Mouse (Mus musculus) ES-E14 (cell line): ENCODE data around the gene Znrf3. TPM values are rescaled to one million over a fixed set of nuclear protein-coding genes. Genes with fewer than 3 reads are reported as not detected.

Experiments
- DNase-seq: peaks from one replicate; pipeline ENCODE4 v3.0.0-alpha.2; 2013; ENCODE audit warnings: low read depth, low spot score
- H3K27ac ChIP-seq: 2 replicates; pipeline ENCODE4 v1.5.1; 2012; ENCODE audit warnings: low read depth, mild to moderate bottlenecking, low read length, moderate library complexity, mixed read lengths; ENCODE audit not compliant: poor library complexity, insufficient read depth, severe bottlenecking
- H3K36me3 ChIP-seq: 2 replicates; pipeline ENCODE4 v1.6.1; 2012; ENCODE audit warnings: mild to moderate bottlenecking, low read length, moderate library complexity, mixed read lengths; ENCODE audit not compliant: control insufficient read depth, poor library complexity, insufficient read depth, severe bottlenecking
- H3K4me1 ChIP-seq, 2 experiments: fragments of 150-350 bp in 1 of 2; sonication (generic) in 1 of 2; 2 replicates each; pipeline ENCODE4 v1.6.1; 2012; ENCODE audit warnings: low read length in 2 of 2, mild to moderate bottlenecking in 1 of 2, mixed read lengths in 1 of 2; ENCODE audit not compliant: control insufficient read depth in 2 of 2, insufficient read depth in 2 of 2, poor library complexity in 1 of 2
- H3K4me3 ChIP-seq, 2 experiments: fragments of 150-350 bp in 1 of 2; sonication (generic) in 1 of 2; 2 replicates each; pipeline ENCODE4 v1.5.1; 2012; ENCODE audit warnings: low read length in 2 of 2, low read depth in 1 of 2, mild to moderate bottlenecking in 1 of 2, mixed read lengths in 1 of 2; ENCODE audit not compliant: insufficient read depth in 1 of 2, poor library complexity in 1 of 2, severe bottlenecking in 1 of 2
- H3K9ac ChIP-seq: 2 replicates; pipeline ENCODE4 v1.6.1; 2012; ENCODE audit warnings: low read depth, mild to moderate bottlenecking, low read length, mixed read lengths; ENCODE audit not compliant: poor library complexity, insufficient read depth, severe bottlenecking
- H3K9me3 ChIP-seq: fragments of 150-350 bp; sonication (generic); 2 replicates; pipeline ENCODE4 v1.6.1; 2012; ENCODE audit warnings: low read depth, mild to moderate bottlenecking, low read length; ENCODE audit not compliant: control insufficient read depth, insufficient read depth
- CHD2 ChIP-seq: IDR thresholded peaks from 2 replicates; pipeline ENCODE4 v1.6.1; 2014; ENCODE audit warnings: mild to moderate bottlenecking, low read depth, low read length, inconsistent platforms
- HCFC1 ChIP-seq: IDR thresholded peaks from 2 replicates; pipeline ENCODE4 v1.6.1; 2012; ENCODE audit warnings: low read length, inconsistent platforms, borderline replicate concordance; ENCODE audit not compliant: insufficient read depth
- MAFK ChIP-seq: IDR thresholded peaks from 2 replicates; pipeline ENCODE4 v1.6.1; 2014; ENCODE audit warnings: mild to moderate bottlenecking, low read depth, low read length, inconsistent platforms; ENCODE audit not compliant: insufficient read depth
- ZC3H11A ChIP-seq: IDR thresholded peaks from 2 replicates; pipeline ENCODE4 v1.6.1; 2012; ENCODE audit warnings: low read depth, mild to moderate bottlenecking, inconsistent platforms, low read length, borderline replicate concordance
- ZNF384 ChIP-seq: IDR thresholded peaks from 2 replicates; pipeline ENCODE4 v1.6.1; 2012; ENCODE audit warnings: low read depth, low read length, inconsistent platforms
- in situ Hi-C, 2 experiments: fragments of 600-800 bp; cut with MboI; formaldehyde crosslinking; loops; one replicate each; pipeline ENCODE4 v1.15.1; 2025; ENCODE audit warnings: low sequenced_read_pairs in 2 of 2, inconsistent platforms in 1 of 2; ENCODE audit not compliant: unreplicated experiment in 2 of 2
- total RNA-seq: library from RNA; depleted of rRNA; stranded (reverse); fragments of 300-350 nt; gene quantifications from 2 replicates; pipeline ENCODE4 v1.2.3, GENCODE M21; 2012; rRNA removed

Gene Znrf3
- total RNA-seq, 1 experiment = 15.4 TPM

DNA sequence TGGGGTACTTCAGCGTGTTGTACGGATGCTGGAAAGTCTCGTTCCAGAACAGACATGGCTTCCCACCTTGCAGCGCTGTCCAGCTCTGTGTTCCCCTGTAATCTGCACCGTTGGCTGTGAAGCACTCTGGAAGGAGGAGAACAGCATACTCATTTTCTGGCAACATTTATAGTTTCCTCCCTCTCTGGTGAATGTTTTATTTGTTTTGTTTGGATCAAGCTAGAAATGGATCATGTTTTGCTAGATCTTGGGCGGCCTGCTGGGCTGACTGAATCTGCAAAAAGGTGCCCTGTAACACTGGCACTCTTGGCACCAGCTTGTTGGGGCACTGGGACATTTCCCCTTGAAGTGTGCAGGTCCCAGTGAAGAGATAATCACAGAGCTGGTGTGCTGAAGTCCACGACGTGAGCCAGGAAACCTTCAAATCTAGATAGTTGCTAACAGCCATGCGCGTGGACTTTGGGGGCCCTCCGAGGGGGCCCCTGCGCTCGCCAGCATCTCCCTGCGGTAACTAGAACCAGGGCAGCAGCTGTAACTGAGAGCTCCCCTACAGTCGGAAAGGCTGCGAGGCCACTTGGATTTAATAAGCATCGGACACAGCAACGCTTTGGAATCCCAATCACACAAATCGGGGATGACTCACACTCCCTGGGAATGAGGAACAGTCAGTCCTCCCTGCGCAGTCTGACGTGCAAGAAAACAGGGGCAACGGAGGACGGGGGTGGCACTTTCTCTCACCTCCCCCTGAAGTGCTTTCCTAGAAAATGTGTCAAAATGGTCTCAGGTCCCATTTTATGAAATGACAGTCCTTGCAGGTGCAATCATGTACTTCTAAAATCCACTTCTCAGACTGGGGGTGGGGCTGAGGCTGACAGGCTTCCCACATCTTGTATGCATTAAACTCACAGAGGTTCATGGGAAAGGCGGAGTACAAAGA lies 200.6 kb downstream of the Znrf3 start:
- Histone ChIP-seq H3K4me1 (peaks cover 7 to 22% of the 10 kb centered on the region in 2 experiments), H3K4me3 (no peak overlapping the region), H3K27ac (no peak overlapping the region), H3K9me3 (no peaks in the 10 kb centered on the region), H3K36me3 (peaks cover 2% of the 10 kb centered on the region; the same call in 1 of the 2 replicates), H3K9ac (no peak overlapping the region)
- TF ChIP-seq CHD2 (no peak), MAFK (no peak), ZC3H11A (no peak), HCFC1 (no peak), ZNF384 (no peak)
- in situ Hi-C loops = no loop called here
- DNase-seq = no peak

DNA sequence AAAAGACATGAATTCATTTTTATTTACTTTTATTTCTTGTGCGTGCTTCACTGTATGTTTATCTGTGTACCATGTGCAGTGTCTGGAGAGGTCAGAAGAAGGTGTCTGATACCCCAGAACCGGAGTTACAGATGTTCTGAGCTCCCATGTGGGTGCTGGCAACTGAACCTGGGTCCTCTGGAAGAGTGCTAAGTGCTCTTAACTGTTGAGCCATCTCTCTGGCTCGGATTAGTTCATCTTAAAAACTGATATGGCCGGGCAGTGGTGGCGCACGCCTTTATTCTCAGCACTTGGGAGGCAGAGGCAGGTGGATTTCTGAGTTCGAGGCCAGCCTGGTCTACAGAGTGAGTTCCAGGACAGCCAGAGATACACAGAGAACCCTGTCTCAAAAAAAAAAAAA lies 201.4 kb downstream of the Znrf3 start:
- in situ Hi-C loops = no loop called here

DNA sequence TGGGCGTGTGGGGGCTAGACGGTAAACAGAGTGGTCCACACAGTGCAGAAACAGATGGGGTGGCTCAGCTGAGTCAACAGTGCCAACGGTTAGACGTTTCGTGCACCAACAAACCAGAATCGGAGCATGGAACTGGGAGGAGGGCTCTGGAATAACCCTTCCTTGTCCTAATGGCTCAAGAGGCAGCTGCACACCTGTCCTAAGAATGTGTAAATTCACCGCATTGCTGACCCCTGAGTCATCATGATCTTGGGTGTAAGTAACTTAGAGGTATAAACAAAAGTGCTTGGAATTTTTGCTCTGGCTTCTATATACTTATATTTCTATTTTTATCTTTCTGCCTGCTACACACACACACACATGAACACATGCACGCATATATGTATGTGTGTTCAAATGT lies 202.5 kb downstream of the Znrf3 start:
- H3K4me3 ChIP-seq = no peak overlapping the region
- in situ Hi-C loops = no loop called here
- peaks cover 10 to 22% of the 10 kb centered on the region in 2 experiments for H3K4me1 ChIP-seq
- no peaks in the 10 kb centered on the region for H3K9me3 ChIP-seq
- H3K9ac ChIP-seq = no peak overlapping the region
- peaks cover 2% of the 10 kb centered on the region; the same call in 1 of the 2 replicates for H3K36me3 ChIP-seq
- TF ChIP-seq HCFC1 (no peak), MAFK (no peak; the same call in 1 of the 2 replicates), ZC3H11A (no peak), CHD2 (no peak), ZNF384 (no peak)
- DNase-seq = no peak
- no peak overlapping the region for H3K27ac ChIP-seq

More for the DNA sequence above, 201.4 kb downstream of the Znrf3 start:
- Histone ChIP-seq H3K4me3 (no peak overlapping the region), H3K9me3 (no peaks in the 10 kb centered on the region), H3K36me3 (peaks cover 2% of the 10 kb centered on the region; the same call in 1 of the 2 replicates), H3K9ac (no peak overlapping the region), H3K4me1 (peaks cover 10 to 22% of the 10 kb centered on the region in 2 experiments), H3K27ac (no peak overlapping the region)
- no peak for DNase-seq
- no peak for TF ChIP-seq HCFC1
- no peak for TF ChIP-seq CHD2
- TF ChIP-seq ZNF384 = no peak
- no peak for TF ChIP-seq ZC3H11A

DNA sequence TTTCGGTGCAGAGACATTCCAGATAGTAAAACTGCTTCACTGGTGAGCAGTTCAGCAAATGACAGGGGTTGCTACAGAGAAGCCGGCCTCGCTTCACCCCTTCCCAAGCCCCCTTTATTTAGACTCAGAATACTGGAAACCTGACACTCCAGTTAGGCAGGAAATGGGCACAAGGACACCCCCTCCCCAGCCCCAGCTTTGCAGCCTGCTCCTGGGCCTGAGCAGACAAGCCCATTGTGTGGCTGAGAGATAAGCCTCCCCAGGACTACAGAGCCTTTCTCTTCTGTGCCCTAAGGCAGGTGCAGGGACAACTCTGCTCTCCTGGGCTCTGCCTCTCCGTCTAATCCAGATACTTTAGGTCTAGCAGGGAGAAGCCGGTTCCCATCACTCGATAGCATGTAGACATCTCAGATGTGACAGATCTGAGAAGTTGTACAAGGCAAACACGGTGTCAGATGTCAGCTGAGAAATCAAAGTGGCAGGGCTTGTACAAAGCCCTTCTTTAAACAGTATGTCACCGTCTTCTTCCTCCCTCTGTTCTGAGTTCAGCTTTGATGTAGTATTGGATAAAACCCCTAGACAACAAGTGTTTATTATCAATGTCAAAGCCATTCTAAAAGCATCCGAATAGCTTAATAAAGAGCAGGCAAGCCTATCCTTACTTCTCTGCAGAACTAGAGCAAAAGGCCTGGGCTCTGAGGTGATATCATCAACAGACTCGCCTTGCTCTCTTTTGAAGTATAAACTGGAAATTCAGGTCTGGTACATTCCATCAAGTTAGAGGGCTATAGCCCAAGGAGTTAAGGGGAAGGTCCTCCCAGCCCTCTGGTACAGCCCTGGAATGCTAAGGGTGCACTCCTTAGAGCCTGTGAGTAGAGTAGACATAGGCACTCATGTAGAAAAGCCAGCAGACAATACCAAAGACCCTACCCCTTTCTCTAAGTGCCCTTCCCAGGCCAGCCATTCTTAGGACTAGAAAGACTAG lies 204.6 kb downstream of the Znrf3 start:
- Histone ChIP-seq H3K4me1 (peaks cover 10 to 20% of the 10 kb centered on the region in 2 experiments), H3K9ac (no peak overlapping the region), H3K36me3 (peaks cover 2% of the 10 kb centered on the region; the same call in 1 of the 2 replicates), H3K27ac (peak overlapping the region; percentile 71), H3K4me3 (no peak overlapping the region), H3K9me3 (no peaks in the 10 kb centered on the region)
- TF ChIP-seq MAFK (no peak), ZNF384 (no peak), CHD2 (no peak), ZC3H11A (no peak), HCFC1 (no peak)
- DNase-seq = no peak
- in situ Hi-C loops = no loop called here

Other genes with a start within 250 kb of the Znrf3 start
- 17.9 and 24.3 TPM in 2 replicates for gene Kremen1, start 183.3 kb downstream of the Znrf3 start, total RNA-seq
- 143 and 195 TPM in 2 replicates for gene Xbp1, start 75.8 kb upstream of the Znrf3 start, total RNA-seq
- 24.2 and 27.4 TPM in 2 replicates for gene Ccdc117, start 97.3 kb upstream of the Znrf3 start, total RNA-seq
- gene Ankrd36, start 124.8 kb upstream of the Znrf3 start, total RNA-seq = 0.26 and 0.45 TPM in 2 replicates